Mouse (Mus musculus) lung, postnatal 0 days (tissue): ENCODE measurements at regions not wholly inside any gene's neighbourhood (a gene's known extent, or its start where the extent isn't known, plus 50 kb on each side); places are given as distances from the start of the nearest gene placed in this dataset.

ENCODE experiments used
- CTCF ChIP-seq: IDR thresholded peaks from 2 replicates; pipeline ENCODE4 v1.5.1; 2016; ENCODE audit warnings: antibody characterized with exemption, mild to moderate bottlenecking
- EP300 ChIP-seq: IDR thresholded peaks from 2 replicates; pipeline ENCODE4 v1.6.1; 2016; ENCODE audit warnings: antibody characterized with exemption, mild to moderate bottlenecking, control low read depth

DNA sequence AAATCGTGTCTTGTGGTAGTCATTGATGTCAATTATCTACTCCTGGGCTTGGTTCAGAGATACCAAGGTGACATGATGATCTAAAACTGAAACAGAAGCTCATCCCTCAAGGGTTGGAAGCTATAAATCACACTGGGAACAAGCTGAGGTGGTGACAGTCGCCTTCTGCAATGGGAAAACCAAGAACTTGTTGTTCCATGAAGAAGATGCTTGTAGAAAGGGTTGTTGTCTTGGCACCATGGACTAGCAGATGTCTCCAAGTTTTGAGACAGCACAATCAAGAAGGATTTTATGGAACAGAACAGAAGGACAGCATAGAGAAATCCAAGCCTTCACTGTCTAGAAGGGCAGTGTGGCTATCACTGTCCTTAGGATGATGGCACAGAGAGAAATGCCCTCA lies 2005.4 kb upstream of the Lrrc6 start:
- TF ChIP-seq CTCF = no peak
- TF ChIP-seq EP300 = no peak
